Mouse (Mus musculus): ENCODE measurements around the gene Mthfd2l.

DNA sequence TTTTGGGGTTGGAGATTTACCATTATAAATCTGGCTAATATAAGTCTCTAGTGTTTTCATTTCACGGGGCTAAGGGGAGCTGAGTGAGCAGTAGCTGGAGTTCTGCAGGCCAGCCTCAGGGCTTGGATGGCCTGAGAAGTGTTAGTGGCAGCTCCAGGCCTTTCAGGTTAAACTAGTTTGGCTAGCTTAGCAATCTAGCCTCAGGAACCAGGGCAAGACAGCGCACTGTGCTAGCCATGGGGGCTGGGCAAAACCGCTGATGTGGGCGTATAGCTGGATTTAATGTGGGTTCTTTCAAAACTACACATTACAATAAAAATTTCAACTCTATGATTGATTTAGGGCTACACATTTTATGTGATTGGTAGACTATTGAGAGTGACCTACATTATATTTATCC is 8.0 kb upstream of the Mthfd2l start:
- TF ChIP-seq CTCF (IDR thresholded peaks at IDR 0.05), result no peak
- no peak for TF ChIP-seq POLR2A (IDR thresholded peaks at IDR 0.05; ENCODE audit: insufficient read depth, low read depth, low read length)
- TF ChIP-seq EP300 (IDR thresholded peaks at IDR 0.05; ENCODE audit: insufficient read depth, low read depth, low read length), result no peak

Measured in heart, adult 2 months (tissue).